Mouse (Mus musculus) spleen, embryonic (tissue): ENCODE data around the gene Cwc27.

ENCODE experiments used
- CTCF ChIA-PET: fragments of 350-600 bp; sonication (Branson Sonifier 250); formaldehyde crosslinking; loops from one replicate; lab custom pipeline; 2022; lab: Charles Lee

Gene Cwc27

GRCm38 (mm10) chr13:104615111-104615510 lies 201.8 kb downstream of the Cwc27 start:
- CTCF ChIA-PET, result no interaction called here

GRCm38 (mm10) chr13:104611296-104611695 lies 205.6 kb downstream of the Cwc27 start:
- CTCF ChIA-PET, result no interaction called here

GRCm38 (mm10) chr13:104610210-104611111 lies 206.5 kb downstream of the Cwc27 start:
- CTCF ChIA-PET, result interaction anchor here (0.6 kb wide), 1 partner anchor 1750 kb away, joined by 3 read pairs; no protein-coding TSS in a partner anchor

- CTCF ChIA-PET, result no interaction called here
Observed at GRCm38 (mm10) chr13:104608516-104608915, 208.4 kb downstream of the Cwc27 start.

- CTCF ChIA-PET, result no interaction called here
Observed at GRCm38 (mm10) chr13:104606786-104607580, 210.0 kb downstream of the Cwc27 start.

GRCm38 (mm10) chr13:104605111-104605510 lies 211.8 kb downstream of the Cwc27 start:
- CTCF ChIA-PET, result no interaction called here

- CTCF ChIA-PET, result no interaction called here
Observed at GRCm38 (mm10) chr13:104602197-104602596, 214.7 kb downstream of the Cwc27 start.

GRCm38 (mm10) chr13:104601783-104602182 lies 215.2 kb downstream of the Cwc27 start:
- CTCF ChIA-PET, result no interaction called here

GRCm38 (mm10) chr13:104596199-104596598 lies 220.7 kb downstream of the Cwc27 start:
- CTCF ChIA-PET, result no interaction called here

- CTCF ChIA-PET, result no interaction called here
Observed at GRCm38 (mm10) chr13:104594820-104595351, 222.1 kb downstream of the Cwc27 start.

- CTCF ChIA-PET, result no interaction called here
Observed at GRCm38 (mm10) chr13:104590931-104591330, 226.0 kb downstream of the Cwc27 start.

GRCm38 (mm10) chr13:104590097-104590607 lies 226.8 kb downstream of the Cwc27 start:
- CTCF ChIA-PET, result no interaction called here

- CTCF ChIA-PET, result no interaction called here
Observed at GRCm38 (mm10) chr13:104588383-104588782, 228.6 kb downstream of the Cwc27 start.
